Mouse (Mus musculus): ENCODE results near the gene Igll1. TPM values are rescaled to one million over a fixed set of nuclear protein-coding genes. Genes with fewer than 3 reads are reported as not detected.

Gene Igll1
- 1.5 and 2.4 TPM in 2 replicates for total RNA-seq (2012; rRNA removed)

- H3K9ac ChIP-seq (ENCODE audit: insufficient read depth, low read depth, low read length, poor library complexity, severe bottlenecking) = no peak within 1 kb of the TSS
- in situ Hi-C loops (cut with MboI; ENCODE audit: low sequenced_read_pairs in 2 of 2, unreplicated experiment in 2 of 2) = no loop called here
- peaks cover 12 to 15% of the 10 kb centered on the region in 2 experiments for H3K4me1 ChIP-seq (ENCODE audit: control insufficient read depth in 2 of 2, insufficient read depth in 2 of 2, low read length in 2 of 2, poor library complexity in 1 of 2)
- no peak for TF ChIP-seq CHD2 (IDR thresholded peaks at IDR 0.05; ENCODE audit: low read depth, low read length)
- TF ChIP-seq HCFC1 (IDR thresholded peaks at IDR 0.05; ENCODE audit: borderline replicate concordance, insufficient read depth, low read length) = no peak
- no peak for TF ChIP-seq MAFK (IDR thresholded peaks at IDR 0.05; ENCODE audit: insufficient read depth, low read depth, low read length)
- no peak for TF ChIP-seq ZNF384 (IDR thresholded peaks at IDR 0.05; ENCODE audit: low read depth, low read length)
- no peak for TF ChIP-seq ZC3H11A (IDR thresholded peaks at IDR 0.05; ENCODE audit: borderline replicate concordance, low read depth, low read length)
- no peaks in the 10 kb centered on the region for H3K36me3 ChIP-seq (ENCODE audit: control insufficient read depth, insufficient read depth, low read length, poor library complexity, severe bottlenecking)
- H3K9me3 ChIP-seq (ENCODE audit: control insufficient read depth, insufficient read depth, low read depth, low read length) = no peaks in the 10 kb centered on the region
- no peak within 1 kb of the TSS for H3K4me3 ChIP-seq (ENCODE audit: insufficient read depth in 1 of 2, low read depth in 1 of 2, low read length in 2 of 2, poor library complexity in 1 of 2, severe bottlenecking in 1 of 2)
- no peak for DNase-seq (ENCODE audit: low read depth, low spot score)
- peak within 1 kb of the TSS; percentile 100 for H3K27ac ChIP-seq (ENCODE audit: insufficient read depth, low read depth, low read length, poor library complexity, severe bottlenecking)
These were observed at the start of gene Igll1 for GRCm38 (mm10) chr16:16863978-16864377. Gene Igll1, minus strand, starts transcription at chr16:16863985.

GRCm38 (mm10) chr16:16913440-16913839 is 49.7 kb upstream of the Igll1 start:
- no peak for TF ChIP-seq MAFK (IDR thresholded peaks at IDR 0.05; ENCODE audit: insufficient read depth, low read depth, low read length)
- TF ChIP-seq HCFC1 (IDR thresholded peaks at IDR 0.05; ENCODE audit: borderline replicate concordance, insufficient read depth, low read length) = no peak
- no peak for TF ChIP-seq ZC3H11A (IDR thresholded peaks at IDR 0.05; ENCODE audit: borderline replicate concordance, low read depth, low read length)
- TF ChIP-seq ZNF384 (IDR thresholded peaks at IDR 0.05; ENCODE audit: low read depth, low read length) = no peak
- no peak for TF ChIP-seq CHD2 (IDR thresholded peaks at IDR 0.05; ENCODE audit: low read depth, low read length)
- H3K36me3 ChIP-seq (ENCODE audit: control insufficient read depth, insufficient read depth, low read length, poor library complexity, severe bottlenecking) = peaks cover 60% of the 10 kb centered on the region
- no peaks in the 10 kb centered on the region for H3K9me3 ChIP-seq (ENCODE audit: control insufficient read depth, insufficient read depth, low read depth, low read length)
- no peak for DNase-seq (ENCODE audit: low read depth, low spot score)
- in situ Hi-C loops (cut with MboI; ENCODE audit: low sequenced_read_pairs in 2 of 2, unreplicated experiment in 2 of 2) = no loop called here
- no peak overlapping the region for H3K9ac ChIP-seq (ENCODE audit: insufficient read depth, low read depth, low read length, poor library complexity, severe bottlenecking)
- H3K4me1 ChIP-seq (ENCODE audit: control insufficient read depth in 2 of 2, insufficient read depth in 2 of 2, low read length in 2 of 2, poor library complexity in 1 of 2) = peaks cover 0 to 15% of the 10 kb centered on the region in 2 experiments; a peak in 2 of 4 replicates
- H3K4me3 ChIP-seq (ENCODE audit: insufficient read depth in 1 of 2, low read depth in 1 of 2, low read length in 2 of 2, poor library complexity in 1 of 2, severe bottlenecking in 1 of 2) = no peak overlapping the region
- H3K27ac ChIP-seq (ENCODE audit: insufficient read depth, low read depth, low read length, poor library complexity, severe bottlenecking) = no peak overlapping the region

- Histone ChIP-seq H3K4me3 (ENCODE audit: insufficient read depth in 1 of 2, low read depth in 1 of 2, low read length in 2 of 2, poor library complexity in 1 of 2, severe bottlenecking in 1 of 2) (no peak overlapping the region), H3K4me1 (ENCODE audit: control insufficient read depth in 2 of 2, insufficient read depth in 2 of 2, low read length in 2 of 2, poor library complexity in 1 of 2) (peaks cover 0 to 21% of the 10 kb centered on the region in 2 experiments; a peak in 3 of 4 replicates), H3K9me3 (ENCODE audit: control insufficient read depth, insufficient read depth, low read depth, low read length) (no peaks in the 10 kb centered on the region), H3K27ac (ENCODE audit: insufficient read depth, low read depth, low read length, poor library complexity, severe bottlenecking) (peak overlapping the region; percentile 68), H3K9ac (ENCODE audit: insufficient read depth, low read depth, low read length, poor library complexity, severe bottlenecking) (peak overlapping the region; percentile 60; the same call in 1 of the 2 replicates), H3K36me3 (ENCODE audit: control insufficient read depth, insufficient read depth, low read length, poor library complexity, severe bottlenecking) (peaks cover 47% of the 10 kb centered on the region)
- TF ChIP-seq ZC3H11A (IDR thresholded peaks at IDR 0.05; ENCODE audit: borderline replicate concordance, low read depth, low read length) (peak; percentile 84), ZNF384 (IDR thresholded peaks at IDR 0.05; ENCODE audit: low read depth, low read length) (no peak), CHD2 (IDR thresholded peaks at IDR 0.05; ENCODE audit: low read depth, low read length) (no peak), MAFK (IDR thresholded peaks at IDR 0.05; ENCODE audit: insufficient read depth, low read depth, low read length) (0 out of 2 replicates have a peak, but pooled peaks have one; percentile 30), HCFC1 (IDR thresholded peaks at IDR 0.05; ENCODE audit: borderline replicate concordance, insufficient read depth, low read length) (peak; percentile 62; the same call in 1 of the 2 replicates)
- peak; percentile 89 for DNase-seq (ENCODE audit: low read depth, low spot score)
- in situ Hi-C loops (cut with MboI; ENCODE audit: low sequenced_read_pairs in 2 of 2, unreplicated experiment in 2 of 2) = no loop called here
These were observed 48.1 kb upstream of the Igll1 start for GRCm38 (mm10) chr16:16911641-16912597.

- H3K27ac ChIP-seq (ENCODE audit: insufficient read depth, low read depth, low read length, poor library complexity, severe bottlenecking) = peak overlapping the region; percentile 41; the same call in 1 of the 2 replicates
These were observed 44.0 kb upstream of the Igll1 start for GRCm38 (mm10) chr16:16907799-16908198.

More at GRCm38 (mm10) chr16:16907799-16908198, 44.0 kb upstream of the Igll1 start:
- H3K9ac ChIP-seq (ENCODE audit: insufficient read depth, low read depth, low read length, poor library complexity, severe bottlenecking) = no peak overlapping the region; the same call in 1 of the 2 replicates
- peaks cover 0 to 21% of the 10 kb centered on the region in 2 experiments; a peak in 3 of 4 replicates for H3K4me1 ChIP-seq (ENCODE audit: control insufficient read depth in 2 of 2, insufficient read depth in 2 of 2, low read length in 2 of 2, poor library complexity in 1 of 2)
- TF ChIP-seq CHD2 (IDR thresholded peaks at IDR 0.05; ENCODE audit: low read depth, low read length) = no peak
- TF ChIP-seq HCFC1 (IDR thresholded peaks at IDR 0.05; ENCODE audit: borderline replicate concordance, insufficient read depth, low read length) = no peak
- no peak for TF ChIP-seq MAFK (IDR thresholded peaks at IDR 0.05; ENCODE audit: insufficient read depth, low read depth, low read length)
- no peak for TF ChIP-seq ZNF384 (IDR thresholded peaks at IDR 0.05; ENCODE audit: low read depth, low read length)
- TF ChIP-seq ZC3H11A (IDR thresholded peaks at IDR 0.05; ENCODE audit: borderline replicate concordance, low read depth, low read length) = no peak
- peaks cover 44% of the 10 kb centered on the region for H3K36me3 ChIP-seq (ENCODE audit: control insufficient read depth, insufficient read depth, low read length, poor library complexity, severe bottlenecking)
- in situ Hi-C loops (cut with MboI; ENCODE audit: low sequenced_read_pairs in 2 of 2, unreplicated experiment in 2 of 2) = no loop called here
- H3K4me3 ChIP-seq (ENCODE audit: insufficient read depth in 1 of 2, low read depth in 1 of 2, low read length in 2 of 2, poor library complexity in 1 of 2, severe bottlenecking in 1 of 2) = no peak overlapping the region
- no peak for DNase-seq (ENCODE audit: low read depth, low spot score)
- no peaks in the 10 kb centered on the region for H3K9me3 ChIP-seq (ENCODE audit: control insufficient read depth, insufficient read depth, low read depth, low read length)
